Mouse (Mus musculus): ENCODE measurements at regions not wholly inside any gene's neighbourhood (a gene's known extent, or its start where the extent isn't known, plus 50 kb on each side); places are given as distances from the start of the nearest gene placed in this dataset.

- no peak for ATAC-seq (replicated peaks; ENCODE audit: low FRiP score, poor library complexity, severe bottlenecking)
These were observed 852.0 kb upstream of the Agtr1b start for GRCm38 (mm10) chr3:21218936-21219335.

GRCm38 (mm10) chr3:21241184-21241583, 835.3 kb upstream of the Tbl1xr1 start:
- no peak for ATAC-seq (replicated peaks; ENCODE audit: low FRiP score, poor library complexity, severe bottlenecking)

DNA sequence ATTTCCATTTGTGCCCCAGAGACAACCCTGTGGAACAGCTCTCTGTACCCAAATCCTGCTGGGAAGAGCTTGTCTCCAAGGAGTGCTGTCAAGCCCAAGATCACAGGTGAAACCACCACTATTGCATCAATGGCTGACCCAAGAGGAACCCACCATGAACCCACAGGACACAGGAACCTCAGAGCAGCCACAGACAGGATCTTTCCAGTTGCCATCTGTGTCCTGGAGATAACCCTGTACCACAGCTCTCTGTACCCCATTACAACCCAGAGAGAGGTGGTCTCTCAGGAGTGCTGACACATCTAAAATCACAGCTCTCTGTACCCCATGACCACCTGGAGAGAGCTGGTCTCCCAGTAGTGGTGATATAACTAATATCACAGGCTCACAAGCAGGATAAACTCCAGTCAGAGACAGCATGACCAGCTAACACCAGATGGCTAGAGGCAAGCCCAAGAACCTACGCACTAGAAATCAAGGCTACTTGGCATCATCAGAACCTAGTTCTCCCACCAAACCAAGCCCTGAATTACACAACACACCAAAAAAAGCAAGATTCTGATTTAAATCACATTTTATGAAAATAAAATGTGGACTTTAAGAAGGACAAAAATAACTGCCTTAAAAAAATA, 820.2 kb upstream of the Tbl1xr1 start:
- no peak for ATAC-seq (replicated peaks; ENCODE audit: low FRiP score, poor library complexity, severe bottlenecking)

DNA sequence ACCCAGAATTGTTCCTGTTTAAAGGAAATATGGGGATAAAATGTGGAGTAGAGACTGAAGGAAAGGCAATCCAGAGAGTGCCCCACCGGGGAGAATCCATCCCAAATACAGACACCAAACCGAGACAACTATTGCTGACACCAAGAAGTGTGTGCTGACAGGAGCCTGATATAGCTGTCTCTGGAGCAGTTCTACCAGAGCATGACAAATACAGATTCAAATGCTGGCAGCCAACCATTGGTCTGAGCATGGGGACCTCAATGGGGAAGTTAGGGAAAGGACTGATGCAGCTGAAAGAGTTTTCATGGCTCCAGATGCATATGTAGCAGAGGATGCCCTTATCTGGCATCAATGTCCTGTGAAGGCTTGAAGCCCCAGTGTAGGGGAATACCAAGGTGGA, 813.1 kb upstream of the Tbl1xr1 start:
- ATAC-seq (replicated peaks; ENCODE audit: low FRiP score, poor library complexity, severe bottlenecking): no peak

DNA sequence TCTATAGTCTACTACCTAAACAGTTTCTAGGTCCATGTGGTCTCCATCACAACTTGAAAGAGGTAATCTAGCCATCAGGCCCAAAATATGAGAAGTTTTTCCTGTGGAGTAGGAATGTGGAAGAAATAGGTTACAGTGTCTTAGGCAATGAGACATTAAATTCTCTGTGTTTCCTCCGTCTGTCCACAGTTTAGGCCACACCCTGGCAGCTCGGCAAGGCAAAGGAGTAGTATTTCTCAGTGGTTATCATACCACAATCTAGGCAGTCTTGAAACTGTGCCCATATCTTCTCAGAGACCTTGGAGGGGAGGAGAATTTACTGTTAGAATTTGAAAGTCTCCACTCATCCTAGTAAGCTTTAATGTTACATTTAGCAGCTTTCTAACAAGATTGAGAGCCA, 811.0 kb upstream of the Tbl1xr1 start:
- no peak for ATAC-seq (replicated peaks; ENCODE audit: low FRiP score, poor library complexity, severe bottlenecking)

DNA sequence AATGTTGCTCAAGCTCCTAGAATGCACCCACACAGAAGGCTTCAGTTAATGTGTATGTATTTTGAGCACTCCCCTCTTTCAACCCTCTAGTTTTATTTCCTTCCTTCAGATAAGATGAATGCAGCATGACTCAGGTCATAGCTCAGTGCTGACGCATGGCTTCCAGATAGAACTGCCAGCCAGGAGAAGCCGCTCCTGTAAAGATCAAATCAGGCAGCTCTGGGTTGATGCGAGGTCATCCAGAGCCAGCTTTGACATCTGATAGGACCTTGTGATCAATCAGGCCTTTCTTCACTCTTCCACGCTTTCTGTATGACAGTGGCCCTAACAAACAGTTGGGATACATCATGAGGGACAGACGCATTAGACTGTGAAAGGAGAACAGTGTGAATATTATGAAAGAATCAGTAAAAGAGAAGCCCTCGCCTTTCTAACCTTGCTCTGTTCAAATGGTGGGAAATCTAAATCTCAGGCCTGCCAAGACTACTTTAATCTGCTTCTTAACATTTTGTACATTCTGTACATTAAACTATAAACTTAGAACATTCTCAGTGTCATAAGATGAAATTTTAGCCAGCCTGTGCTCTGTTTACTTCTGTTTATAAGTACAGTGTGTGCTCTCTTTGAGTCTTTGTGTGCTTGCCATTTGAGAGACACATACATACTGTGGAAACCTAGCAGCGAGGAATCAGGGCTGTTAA, 807.9 kb upstream of the Tbl1xr1 start:
- no peak for ATAC-seq (replicated peaks; ENCODE audit: low FRiP score, poor library complexity, severe bottlenecking)

DNA sequence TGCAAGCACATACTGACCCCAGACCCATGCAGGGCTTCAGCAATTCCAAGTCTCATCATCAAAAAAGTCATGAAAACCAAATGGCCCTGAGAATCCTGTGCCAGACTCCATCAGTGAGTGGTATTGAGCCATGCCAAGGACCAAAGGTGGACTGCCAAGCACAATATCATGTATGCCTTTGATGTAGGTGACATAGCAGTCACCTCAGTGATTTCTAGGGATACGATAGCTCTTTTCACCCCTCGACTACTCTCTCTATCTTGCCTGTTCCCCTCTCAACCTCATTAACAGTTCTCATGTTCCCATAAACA, 807.4 kb upstream of the Tbl1xr1 start:
- ATAC-seq (replicated peaks; ENCODE audit: low FRiP score, poor library complexity, severe bottlenecking): no peak

DNA sequence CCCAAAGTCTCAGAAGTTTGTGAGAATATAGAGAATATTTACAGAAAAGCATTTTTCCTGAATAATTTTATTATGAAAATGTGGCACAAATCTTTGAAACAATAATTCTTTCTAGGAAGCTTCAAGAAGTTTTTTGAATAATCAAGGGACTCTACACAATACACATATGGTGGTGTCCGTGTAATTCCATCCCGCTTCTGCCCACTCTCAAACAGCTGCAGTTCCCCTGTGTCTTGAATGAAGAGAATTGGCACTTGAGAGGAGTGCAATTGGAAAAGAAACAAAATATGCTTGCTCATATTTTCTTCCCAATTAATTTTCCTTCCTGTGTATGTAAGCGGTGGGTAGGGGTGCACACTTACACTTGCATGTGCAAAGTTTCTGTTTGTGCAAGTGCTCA, 805.7 kb upstream of the Tbl1xr1 start:
- ATAC-seq (replicated peaks; ENCODE audit: low FRiP score, poor library complexity, severe bottlenecking): no peak

- no peak for ATAC-seq (replicated peaks; ENCODE audit: low FRiP score, poor library complexity, severe bottlenecking)
These were observed 804.2 kb upstream of the Tbl1xr1 start for GRCm38 (mm10) chr3:21272219-21272618.

GRCm38 (mm10) chr3:21292774-21293173, 783.7 kb upstream of the Tbl1xr1 start:
- no peak for ATAC-seq (replicated peaks; ENCODE audit: low FRiP score, poor library complexity, severe bottlenecking)

DNA sequence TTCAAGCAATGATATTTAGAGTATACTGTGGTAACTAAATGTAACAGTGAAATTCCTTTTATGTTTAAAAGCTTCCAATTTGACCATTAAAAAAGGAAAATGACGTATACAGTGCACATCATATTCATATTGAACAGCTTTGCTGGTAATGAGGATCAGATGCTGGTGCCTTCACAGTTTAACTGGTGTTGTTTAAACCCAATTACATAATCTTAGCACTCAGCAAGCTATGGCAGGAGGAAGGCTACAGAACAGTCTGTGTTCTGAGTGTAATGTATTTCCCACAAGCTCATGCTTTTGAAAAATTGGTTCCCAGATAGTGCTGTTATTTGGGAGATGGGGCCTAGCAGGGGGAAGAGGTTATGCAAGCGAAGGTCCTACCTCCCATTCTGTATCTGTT, 783.1 kb upstream of the Tbl1xr1 start:
- no peak for ATAC-seq (replicated peaks; ENCODE audit: low FRiP score, poor library complexity, severe bottlenecking)

GRCm38 (mm10) chr3:21294776-21295175, 781.7 kb upstream of the Tbl1xr1 start:
- ATAC-seq (replicated peaks; ENCODE audit: low FRiP score, poor library complexity, severe bottlenecking): no peak

GRCm38 (mm10) chr3:21296581-21297110, 779.8 kb upstream of the Tbl1xr1 start:
- ATAC-seq (replicated peaks; ENCODE audit: low FRiP score, poor library complexity, severe bottlenecking): no peak

DNA sequence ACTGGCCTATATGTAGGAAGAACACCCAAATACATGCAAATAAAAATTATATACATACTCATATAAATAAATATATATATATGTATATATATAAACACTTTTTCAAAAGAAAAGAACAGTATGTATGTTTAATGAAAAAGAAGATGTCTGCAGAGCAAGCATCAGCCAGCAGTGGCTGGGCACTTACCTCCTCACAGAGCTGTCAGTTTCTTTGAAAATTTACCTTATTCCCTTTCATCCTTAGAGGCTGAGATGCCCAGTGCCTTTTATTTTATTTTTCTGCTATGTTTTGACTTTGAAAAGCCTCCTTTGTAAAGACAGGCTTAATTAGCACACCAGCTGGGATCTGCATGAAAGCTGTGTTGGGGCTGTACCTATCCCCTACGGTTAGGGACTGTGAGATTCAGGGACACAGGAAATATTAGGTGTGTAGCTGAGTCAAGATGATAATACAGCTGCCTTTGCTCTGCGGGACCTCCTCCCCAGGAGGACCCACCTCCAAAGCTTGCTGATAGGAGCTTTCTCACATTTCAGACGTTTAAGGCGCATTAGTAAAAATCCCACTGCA, 751.0 kb upstream of the Tbl1xr1 start:
- ATAC-seq (replicated peaks; ENCODE audit: low FRiP score, poor library complexity, severe bottlenecking): no peak

GRCm38 (mm10) chr3:21341916-21342315, 734.5 kb upstream of the Tbl1xr1 start:
- no peak for ATAC-seq (replicated peaks; ENCODE audit: low FRiP score, poor library complexity, severe bottlenecking)

GRCm38 (mm10) chr3:21343095-21343494, 733.4 kb upstream of the Tbl1xr1 start:
- no peak for ATAC-seq (replicated peaks; ENCODE audit: low FRiP score, poor library complexity, severe bottlenecking)

GRCm38 (mm10) chr3:21349421-21349820, 727.0 kb upstream of the Tbl1xr1 start:
- ATAC-seq (replicated peaks; ENCODE audit: low FRiP score, poor library complexity, severe bottlenecking): no peak

DNA sequence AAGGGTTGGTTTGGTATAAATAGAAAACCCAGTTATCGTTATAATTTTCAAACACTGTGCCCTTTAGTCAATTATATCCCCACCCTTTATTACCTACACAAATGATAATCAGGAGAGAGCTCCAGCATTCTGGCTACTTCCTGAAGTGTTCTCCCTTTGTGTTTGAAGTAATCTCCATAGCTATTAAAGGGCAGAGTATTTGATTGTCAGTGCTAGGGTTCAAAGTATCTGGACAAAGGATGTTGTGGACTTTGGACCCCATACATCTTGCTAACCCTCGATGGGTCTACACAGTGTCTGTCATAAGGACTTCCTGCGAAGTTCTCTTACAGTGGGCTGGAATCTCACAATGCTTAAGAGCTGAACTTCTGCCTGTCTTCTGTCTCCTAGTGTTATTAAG, 720.3 kb upstream of the Tbl1xr1 start:
- no peak for ATAC-seq (replicated peaks; ENCODE audit: low FRiP score, poor library complexity, severe bottlenecking)

GRCm38 (mm10) chr3:21356831-21357712, 719.4 kb upstream of the Tbl1xr1 start:
- no peak for ATAC-seq (replicated peaks; ENCODE audit: low FRiP score, poor library complexity, severe bottlenecking)

GRCm38 (mm10) chr3:21358068-21358467, 718.4 kb upstream of the Tbl1xr1 start:
- ATAC-seq (replicated peaks; ENCODE audit: low FRiP score, poor library complexity, severe bottlenecking): no peak

Measured in erythroblast, adult 5-6 weeks (primary cell).